14 mouse cellular contexts compared by ENCODE assay signal in genomic region chr2:18232883-18233567, GRCm38 (mm10).
DNase-seq lines count a peak whose midpoint lies in the region; ATAC-seq and TF ChIP-seq lines count a peak whose summit lies in the region.
"Had no signal": no experiment of that assay in that cellular context is flagged by ENCODE, and none has a peak within 500 bp of the region (broad histone marks: within the 10 kb centered on the region; RNA-seq: fewer than 3 reads in every experiment).

No protein-coding gene starts in this region.

- WGBS in forebrain, embryonic 14.5 days, result 2% methylated on average over 5 of the region's 5 CpGs
- 5% methylated on average over 5 of the region's 5 CpGs for WGBS in midbrain, embryonic 11.5 days

- peak overlapping the region; percentile 18 for H3K4me3 ChIP-seq in megakaryocyte, embryonic 14.5 days (replicated peaks)
- H3K4me3 ChIP-seq in forebrain, embryonic 14.5 days (ENCODE audit: low read depth, low read length), result no peak overlapping the region
- no peak overlapping the region for H3K4me3 ChIP-seq in midbrain, embryonic 11.5 days (ENCODE audit: low read depth, low read length)
- H3K4me3 ChIP-seq in gastrocnemius, adult 2 months, result no peak overlapping the region
- H3K4me3 ChIP-seq: heart, adult 2 months; limb, embryonic 12.5 days had no signal

- peak; percentile 60 for DNase-seq in forebrain, embryonic 14.5 days (ENCODE audit: low spot score)
- peak; percentile 91 for DNase-seq in midbrain, embryonic 11.5 days (ENCODE audit: low spot score, missing footprints)
- no peak for DNase-seq in gastrocnemius, adult 8-10 months (ENCODE audit: low spot score in 2 of 2)
- no peak for DNase-seq in heart, adult 9 months (ENCODE audit: low spot score in 2 of 2)
- no peak for DNase-seq in frontal cortex, postnatal 14 days (ENCODE audit: low spot score in 2 of 2)
- DNase-seq in gastrocnemius, adult 2 months, result no peak
- DNase-seq: adrenal gland, adult 8-10 months; heart, adult 2 months; lung, adult 18-20 months; thymus, adult 2 months had no signal

- H3K27me3 ChIP-seq in megakaryocyte, embryonic 14.5 days (replicated peaks), result no peaks in the 10 kb centered on the region
- no peaks in the 10 kb centered on the region for H3K27me3 ChIP-seq in forebrain, embryonic 14.5 days (replicated peaks; ENCODE audit: control insufficient read depth, insufficient read depth, low read length)
- no peaks in the 10 kb centered on the region for H3K27me3 ChIP-seq in midbrain, embryonic 11.5 days (ENCODE audit: control insufficient read depth, insufficient read depth, low read length)
- H3K27me3 ChIP-seq: limb, embryonic 12.5 days had no signal

- H3K27ac ChIP-seq in forebrain, embryonic 14.5 days (ENCODE audit: low read depth, low read length), result peak overlapping the region; percentile 27; the same call in 1 of the 2 replicates
- H3K27ac ChIP-seq in midbrain, embryonic 11.5 days (ENCODE audit: low read depth, low read length), result peak overlapping the region; percentile 16; the same call in 1 of the 2 replicates
- H3K27ac ChIP-seq in gastrocnemius, adult 2 months, result no peak overlapping the region
- H3K27ac ChIP-seq: heart, adult 2 months; kidney, postnatal 0 days; limb, embryonic 12.5 days had no signal

- H3K4me2 ChIP-seq in forebrain, embryonic 14.5 days (ENCODE audit: low read length), result no peak overlapping the region
- peak overlapping the region; percentile 19; the same call in 1 of the 2 replicates for H3K4me2 ChIP-seq in midbrain, embryonic 11.5 days
- H3K4me2 ChIP-seq: limb, embryonic 12.5 days had no signal

- no peak overlapping the region for H3K9ac ChIP-seq in forebrain, embryonic 14.5 days (ENCODE audit: low read length)
- no peak overlapping the region for H3K9ac ChIP-seq in midbrain, embryonic 11.5 days (ENCODE audit: low read length)
- H3K9ac ChIP-seq: limb, embryonic 12.5 days had no signal

- TF ChIP-seq CTCF in gastrocnemius, adult 2 months (IDR thresholded peaks at IDR 0.05), result no peak

- ATAC-seq in megakaryocyte, adult 5-6 weeks (ENCODE audit: poor library complexity, severe bottlenecking), result no peak
- peak; percentile 65 for ATAC-seq in forebrain, embryonic 14.5 days
- ATAC-seq in midbrain, embryonic 11.5 days (ENCODE audit: low FRiP score), result peak; percentile 91

- peaks cover 23% of the 10 kb centered on the region for H3K36me3 ChIP-seq in megakaryocyte, embryonic 14.5 days (replicated peaks; ENCODE audit: low read length)
- 0 out of 2 replicates have a peak, but pooled peaks cover 3% of the 10 kb centered on the region for H3K36me3 ChIP-seq in forebrain, embryonic 14.5 days (ENCODE audit: control insufficient read depth, insufficient read depth, low read length)
- no peaks in the 10 kb centered on the region for H3K36me3 ChIP-seq in midbrain, embryonic 11.5 days (ENCODE audit: control insufficient read depth, insufficient read depth, low read length)
- H3K36me3 ChIP-seq: limb, embryonic 12.5 days had no signal

- peaks cover 16% of the 10 kb centered on the region for H3K4me1 ChIP-seq in megakaryocyte, embryonic 14.5 days
- H3K4me1 ChIP-seq in forebrain, embryonic 14.5 days (ENCODE audit: control insufficient read depth, insufficient read depth, low read length), result peaks cover 10% of the 10 kb centered on the region
- H3K4me1 ChIP-seq in midbrain, embryonic 11.5 days (ENCODE audit: control insufficient read depth, insufficient read depth, low read length), result peaks cover 15% of the 10 kb centered on the region

- no peaks in the 10 kb centered on the region for H3K9me3 ChIP-seq in megakaryocyte, embryonic 14.5 days
- no peaks in the 10 kb centered on the region for H3K9me3 ChIP-seq in forebrain, embryonic 14.5 days (replicated peaks; ENCODE audit: control insufficient read depth, low read length)
- no peaks in the 10 kb centered on the region for H3K9me3 ChIP-seq in midbrain, embryonic 11.5 days (ENCODE audit: control insufficient read depth, low read length)
- H3K9me3 ChIP-seq: limb, embryonic 12.5 days had no signal

- intact Hi-C loops in gastrocnemius, adult 2 months (cut with DNase I), result no loop called here

Comparison
In these comparisons a context has a peak if more than half of its experiments do, and no peak if none do; other contexts are left out.
1. DNase-seq: peak in forebrain, embryonic 14.5 days (single experiment) and midbrain, embryonic 11.5 days (single experiment); none in gastrocnemius, adult 8-10 months (0 of 2), heart, adult 9 months (0 of 2), frontal cortex, postnatal 14 days (0 of 2) and gastrocnemius, adult 2 months (single experiment).